Mouse (Mus musculus): Measurements from ENCODE around the gene Klk13. TPM values are rescaled to one million over a fixed set of nuclear protein-coding genes. Genes with fewer than 3 reads are reported as not detected.

The Klk13 gene
- polyA plus RNA-seq, 1 experiment from 2014 or later, result 0.29 TPM

- Histone ChIP-seq H3K36me3 (ENCODE audit: insufficient read depth, low read length) (no peaks in the 10 kb centered on the region), H3K9ac (replicated peaks; ENCODE audit: low read length) (no peak within 1 kb of the TSS), H3K9me3 (ENCODE audit: low read length) (no peaks in the 10 kb centered on the region), H3K27ac (ENCODE audit: low read length) (no peak within 1 kb of the TSS), H3K27me3 (ENCODE audit: insufficient read depth, low read length) (no peaks in the 10 kb centered on the region), H3K4me1 (ENCODE audit: insufficient read depth, low read length) (no peaks in the 10 kb centered on the region), H3K4me3 (ENCODE audit: low read length) (no peak within 1 kb of the TSS), H3K4me2 (replicated peaks; ENCODE audit: low read depth, low read length) (no peak within 1 kb of the TSS)
- WGBS, result 84% methylated on average over 4 of the region's 4 CpGs
- no peak for ATAC-seq (ENCODE audit: low FRiP score, low TSS enrichment)
Observed at GRCm38 (mm10) chr7:43768597-43768996, 56.2 kb downstream of the Klk13 start, which contains the start of gene Klk12. Klk12 (plus strand) TSS chr7:43768897.

- Histone ChIP-seq H3K4me1 (ENCODE audit: insufficient read depth, low read length) (no peaks in the 10 kb centered on the region), H3K4me3 (ENCODE audit: low read length) (no peak overlapping the region), H3K27me3 (ENCODE audit: insufficient read depth, low read length) (no peaks in the 10 kb centered on the region), H3K36me3 (ENCODE audit: insufficient read depth, low read length) (no peaks in the 10 kb centered on the region), H3K9ac (replicated peaks; ENCODE audit: low read length) (no peak overlapping the region), H3K9me3 (ENCODE audit: low read length) (no peaks in the 10 kb centered on the region), H3K27ac (ENCODE audit: low read length) (no peak overlapping the region), H3K4me2 (replicated peaks; ENCODE audit: low read depth, low read length) (no peak overlapping the region)
- no peak for ATAC-seq (ENCODE audit: low FRiP score, low TSS enrichment)
- 91% methylated on average over 8 of the region's 8 CpGs for WGBS
Observed at GRCm38 (mm10) chr7:43769636-43770035, 57.3 kb downstream of the Klk13 start.

- WGBS, result 91% methylated on average over 10 of the region's 10 CpGs
Observed at GRCm38 (mm10) chr7:43770701-43771100, 58.3 kb downstream of the Klk13 start.

GRCm38 (mm10) chr7:43771916-43772315, 59.5 kb downstream of the Klk13 start:
- no peak overlapping the region for H3K4me3 ChIP-seq (ENCODE audit: low read length)

More at GRCm38 (mm10) chr7:43770701-43771100, 58.3 kb downstream of the Klk13 start:
- Histone ChIP-seq H3K9ac (replicated peaks; ENCODE audit: low read length) (no peak overlapping the region), H3K36me3 (ENCODE audit: insufficient read depth, low read length) (no peaks in the 10 kb centered on the region), H3K9me3 (ENCODE audit: low read length) (no peaks in the 10 kb centered on the region), H3K4me1 (ENCODE audit: insufficient read depth, low read length) (no peaks in the 10 kb centered on the region), H3K27ac (ENCODE audit: low read length) (no peak overlapping the region), H3K4me2 (replicated peaks; ENCODE audit: low read depth, low read length) (no peak overlapping the region), H3K27me3 (ENCODE audit: insufficient read depth, low read length) (no peaks in the 10 kb centered on the region), H3K4me3 (ENCODE audit: low read length) (no peak overlapping the region)
- ATAC-seq (ENCODE audit: low FRiP score, low TSS enrichment), result no peak

GRCm38 (mm10) chr7:43772901-43773300, 60.5 kb downstream of the Klk13 start:
- Histone ChIP-seq H3K4me2 (replicated peaks; ENCODE audit: low read depth, low read length) (no peak overlapping the region), H3K9me3 (ENCODE audit: low read length) (no peaks in the 10 kb centered on the region), H3K4me3 (ENCODE audit: low read length) (no peak overlapping the region), H3K27ac (ENCODE audit: low read length) (no peak overlapping the region), H3K9ac (replicated peaks; ENCODE audit: low read length) (no peak overlapping the region), H3K4me1 (ENCODE audit: insufficient read depth, low read length) (no peaks in the 10 kb centered on the region), H3K27me3 (ENCODE audit: insufficient read depth, low read length) (no peaks in the 10 kb centered on the region), H3K36me3 (ENCODE audit: insufficient read depth, low read length) (no peaks in the 10 kb centered on the region)
- ATAC-seq (ENCODE audit: low FRiP score, low TSS enrichment), result no peak
- WGBS, result 81% methylated on average over 3 of the region's 3 CpGs

More at GRCm38 (mm10) chr7:43771916-43772315, 59.5 kb downstream of the Klk13 start:
- no peak for ATAC-seq (ENCODE audit: low FRiP score, low TSS enrichment)
- H3K27me3 ChIP-seq (ENCODE audit: insufficient read depth, low read length), result no peaks in the 10 kb centered on the region
- no peak overlapping the region for H3K4me2 ChIP-seq (replicated peaks; ENCODE audit: low read depth, low read length)
- H3K9me3 ChIP-seq (ENCODE audit: low read length), result no peaks in the 10 kb centered on the region
- H3K4me1 ChIP-seq (ENCODE audit: insufficient read depth, low read length), result no peaks in the 10 kb centered on the region
- no peak overlapping the region for H3K9ac ChIP-seq (replicated peaks; ENCODE audit: low read length)
- 96% methylated on average over 6 of the region's 6 CpGs for WGBS
- H3K36me3 ChIP-seq (ENCODE audit: insufficient read depth, low read length), result no peaks in the 10 kb centered on the region
- no peak overlapping the region for H3K27ac ChIP-seq (ENCODE audit: low read length)

GRCm38 (mm10) chr7:43774364-43774763, 62.0 kb downstream of the Klk13 start, which contains the start of gene Klk11:
Klk11 (plus strand) TSS chr7:43774604.
- H3K4me2 ChIP-seq (replicated peaks; ENCODE audit: low read depth, low read length), result no peak within 1 kb of the TSS
- no peaks in the 10 kb centered on the region for H3K4me1 ChIP-seq (ENCODE audit: insufficient read depth, low read length)
- H3K27ac ChIP-seq (ENCODE audit: low read length), result no peak within 1 kb of the TSS
- no peaks in the 10 kb centered on the region for H3K27me3 ChIP-seq (ENCODE audit: insufficient read depth, low read length)
- H3K9me3 ChIP-seq (ENCODE audit: low read length), result no peaks in the 10 kb centered on the region
- no peak for ATAC-seq (ENCODE audit: low FRiP score, low TSS enrichment)
- no peaks in the 10 kb centered on the region for H3K36me3 ChIP-seq (ENCODE audit: insufficient read depth, low read length)
- WGBS, result 90% methylated on average over 5 of the region's 5 CpGs
- no peak within 1 kb of the TSS for H3K9ac ChIP-seq (replicated peaks; ENCODE audit: low read length)
- no peak within 1 kb of the TSS for H3K4me3 ChIP-seq (ENCODE audit: low read length)

DNA sequence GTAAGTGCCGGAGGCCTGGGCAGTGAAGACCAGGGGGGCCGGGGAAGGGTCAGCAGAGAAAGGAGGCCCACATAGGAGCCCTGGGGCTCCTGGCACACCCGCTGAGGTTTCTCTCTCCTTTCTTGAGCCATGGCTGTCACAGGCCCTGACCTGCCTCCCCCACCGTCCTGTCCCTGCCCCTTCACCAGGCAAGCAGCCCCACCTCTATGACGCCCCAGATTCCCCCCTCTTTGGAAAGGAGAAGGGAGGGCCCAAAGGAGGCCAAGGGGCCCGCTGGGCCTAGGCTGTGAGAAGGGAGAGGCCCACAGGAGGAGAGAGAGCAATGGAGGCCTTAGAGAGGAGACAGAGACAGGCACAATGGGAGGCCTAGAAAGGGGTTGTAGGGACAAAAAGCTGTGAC, 62.4 kb downstream of the Klk13 start:
- WGBS, result 60% methylated on average over 6 of the region's 6 CpGs

DNA sequence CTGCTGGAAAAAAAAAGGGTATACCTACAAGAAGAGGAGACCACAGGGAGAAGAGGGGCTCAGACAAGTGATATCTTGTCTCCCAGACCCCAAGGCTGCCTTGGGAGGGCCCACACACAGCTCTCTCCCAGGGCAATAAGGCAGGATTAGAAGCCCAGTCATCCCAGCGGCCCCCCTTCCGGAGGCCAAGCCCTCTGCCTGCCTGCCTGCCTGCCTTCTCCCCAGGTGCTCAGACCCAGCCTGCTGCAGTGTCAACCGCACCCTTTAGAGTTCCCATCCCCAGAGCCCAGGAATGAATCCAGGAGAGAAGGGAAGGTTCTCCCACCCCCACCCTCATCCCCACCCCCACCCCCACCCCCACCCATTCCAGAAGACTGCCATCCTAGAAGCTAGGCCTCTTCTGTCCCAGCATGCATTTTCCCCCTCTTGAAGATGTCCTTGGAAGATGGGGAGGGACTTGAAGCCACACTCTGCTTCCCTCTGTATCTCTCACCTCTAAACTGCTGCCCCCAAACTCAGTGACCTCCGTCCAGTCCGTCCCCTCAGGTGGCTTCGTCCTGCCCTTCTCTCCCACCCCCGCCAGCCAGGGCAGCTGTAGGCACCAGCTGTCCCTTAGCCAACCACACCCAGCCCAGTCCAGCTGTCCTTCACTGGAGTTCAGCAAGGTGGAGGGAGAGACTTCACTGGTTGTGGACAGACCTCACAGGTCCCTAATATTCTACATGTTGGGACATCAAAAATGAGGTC, 63.1 kb downstream of the Klk13 start:
- ATAC-seq (ENCODE audit: low FRiP score, low TSS enrichment), result no peak
- no peaks in the 10 kb centered on the region for H3K36me3 ChIP-seq (ENCODE audit: insufficient read depth, low read length)
- no peak overlapping the region for H3K4me2 ChIP-seq (replicated peaks; ENCODE audit: low read depth, low read length)
- H3K9me3 ChIP-seq (ENCODE audit: low read length), result no peaks in the 10 kb centered on the region
- no peak overlapping the region for H3K27ac ChIP-seq (ENCODE audit: low read length)
- no peak overlapping the region for H3K4me3 ChIP-seq (ENCODE audit: low read length)
- 55% methylated on average over 6 of the region's 7 CpGs for WGBS
- no peak overlapping the region for H3K9ac ChIP-seq (replicated peaks; ENCODE audit: low read length)
- no peaks in the 10 kb centered on the region for H3K4me1 ChIP-seq (ENCODE audit: insufficient read depth, low read length)
- H3K27me3 ChIP-seq (ENCODE audit: insufficient read depth, low read length), result no peaks in the 10 kb centered on the region

More for the DNA sequence above, 62.4 kb downstream of the Klk13 start:
- no peak for ATAC-seq (ENCODE audit: low FRiP score, low TSS enrichment)
- Histone ChIP-seq H3K27me3 (ENCODE audit: insufficient read depth, low read length) (no peaks in the 10 kb centered on the region), H3K4me2 (replicated peaks; ENCODE audit: low read depth, low read length) (no peak overlapping the region), H3K9ac (replicated peaks; ENCODE audit: low read length) (no peak overlapping the region), H3K9me3 (ENCODE audit: low read length) (no peaks in the 10 kb centered on the region), H3K4me3 (ENCODE audit: low read length) (no peak overlapping the region), H3K4me1 (ENCODE audit: insufficient read depth, low read length) (no peaks in the 10 kb centered on the region), H3K36me3 (ENCODE audit: insufficient read depth, low read length) (no peaks in the 10 kb centered on the region), H3K27ac (ENCODE audit: low read length) (no peak overlapping the region)

GRCm38 (mm10) chr7:43776506-43776905, 64.1 kb downstream of the Klk13 start:
- no peaks in the 10 kb centered on the region for H3K27me3 ChIP-seq (ENCODE audit: insufficient read depth, low read length)
- no peak overlapping the region for H3K4me3 ChIP-seq (ENCODE audit: low read length)
- H3K27ac ChIP-seq (ENCODE audit: low read length), result no peak overlapping the region
- H3K36me3 ChIP-seq (ENCODE audit: insufficient read depth, low read length), result no peaks in the 10 kb centered on the region
- H3K9ac ChIP-seq (replicated peaks; ENCODE audit: low read length), result no peak overlapping the region
- H3K9me3 ChIP-seq (ENCODE audit: low read length), result no peaks in the 10 kb centered on the region
- H3K4me2 ChIP-seq (replicated peaks; ENCODE audit: low read depth, low read length), result no peak overlapping the region
- no peaks in the 10 kb centered on the region for H3K4me1 ChIP-seq (ENCODE audit: insufficient read depth, low read length)
- 86% methylated on average over 5 of the region's 5 CpGs for WGBS
- no peak for ATAC-seq (ENCODE audit: low FRiP score, low TSS enrichment)

Measured in kidney, embryonic 16.5 days (tissue).